Mouse (Mus musculus): ENCODE measurements at regions not wholly inside any gene's neighbourhood (a gene's known extent, or its start where the extent isn't known, plus 50 kb on each side); places are given as distances from the start of the nearest gene placed in this dataset.
A peak's percentile ranks its signal among the peaks of the same experiment; 100 is the strongest.

GRCm38 (mm10) chr16:24222759-24223526 is 170.4 kb upstream of the Lpp start:
- WGBS, result 86% methylated on average over 5 of the region's 5 CpGs
- no peaks in the 10 kb centered on the region for H3K27me3 ChIP-seq
- H3K9me3 ChIP-seq (replicated peaks), result no peaks in the 10 kb centered on the region
- peaks cover 7% of the 10 kb centered on the region for H3K4me1 ChIP-seq
- no peak for ATAC-seq
- H3K4me2 ChIP-seq, result no peak overlapping the region
- no peaks in the 10 kb centered on the region for H3K36me3 ChIP-seq (ENCODE audit: poor library complexity, severe bottlenecking)
- H3K9ac ChIP-seq, result no peak overlapping the region
- H3K4me3 ChIP-seq, result no peak overlapping the region
- no peak overlapping the region for H3K27ac ChIP-seq

- no peaks in the 10 kb centered on the region for H3K27me3 ChIP-seq
- no peaks in the 10 kb centered on the region for H3K36me3 ChIP-seq (ENCODE audit: poor library complexity, severe bottlenecking)
- no peak overlapping the region for H3K4me3 ChIP-seq
- no peak overlapping the region for H3K9ac ChIP-seq
- no peaks in the 10 kb centered on the region for H3K9me3 ChIP-seq (replicated peaks)
- WGBS, result 93% methylated on average over 3 of the region's 3 CpGs
- no peak for ATAC-seq
- H3K4me2 ChIP-seq, result no peak overlapping the region
- peaks cover 7% of the 10 kb centered on the region for H3K4me1 ChIP-seq
- no peak overlapping the region for H3K27ac ChIP-seq
Observed at GRCm38 (mm10) chr16:24221992-24222391, 171.3 kb upstream of the Lpp start.

- Histone ChIP-seq H3K4me1 (peaks cover 7% of the 10 kb centered on the region), H3K27me3 (no peaks in the 10 kb centered on the region), H3K4me2 (no peak overlapping the region), H3K4me3 (no peak overlapping the region), H3K9ac (no peak overlapping the region), H3K9me3 (replicated peaks) (no peaks in the 10 kb centered on the region), H3K27ac (no peak overlapping the region), H3K36me3 (ENCODE audit: poor library complexity, severe bottlenecking) (no peaks in the 10 kb centered on the region)
- 92% methylated on average over 3 of the region's 3 CpGs for WGBS
- ATAC-seq, result no peak
Observed at GRCm38 (mm10) chr16:24220613-24221012, 172.7 kb upstream of the Lpp start.

- no peak overlapping the region for H3K9ac ChIP-seq
- H3K36me3 ChIP-seq (ENCODE audit: poor library complexity, severe bottlenecking), result no peaks in the 10 kb centered on the region
- WGBS, result 88% methylated on average over 9 of the region's 9 CpGs
- no peak for ATAC-seq
- peaks cover 7% of the 10 kb centered on the region for H3K4me1 ChIP-seq
- H3K9me3 ChIP-seq (replicated peaks), result no peaks in the 10 kb centered on the region
- no peak overlapping the region for H3K4me3 ChIP-seq
- no peak overlapping the region for H3K4me2 ChIP-seq
- no peak overlapping the region for H3K27ac ChIP-seq
- no peaks in the 10 kb centered on the region for H3K27me3 ChIP-seq
Observed at GRCm38 (mm10) chr16:24219691-24220090, 173.6 kb upstream of the Lpp start.

GRCm38 (mm10) chr16:24218850-24219185 is 174.5 kb upstream of the Lpp start:
- WGBS, result 48% methylated on average over 4 of the region's 4 CpGs
- Histone ChIP-seq H3K27me3 (no peaks in the 10 kb centered on the region), H3K36me3 (ENCODE audit: poor library complexity, severe bottlenecking) (no peaks in the 10 kb centered on the region), H3K9ac (no peak overlapping the region), H3K4me1 (peaks cover 7% of the 10 kb centered on the region), H3K27ac (no peak overlapping the region), H3K4me2 (no peak overlapping the region), H3K9me3 (replicated peaks) (no peaks in the 10 kb centered on the region), H3K4me3 (no peak overlapping the region)
- ATAC-seq, result no peak

- Histone ChIP-seq H3K9me3 (replicated peaks) (no peaks in the 10 kb centered on the region), H3K4me2 (no peak overlapping the region), H3K9ac (no peak overlapping the region)
Observed at GRCm38 (mm10) chr16:24218162-24218849, 175.0 kb upstream of the Lpp start.

GRCm38 (mm10) chr16:24216828-24217227 is 176.5 kb upstream of the Lpp start:
- no peaks in the 10 kb centered on the region for H3K9me3 ChIP-seq (replicated peaks)
- no peak overlapping the region for H3K4me2 ChIP-seq
- H3K27me3 ChIP-seq, result no peaks in the 10 kb centered on the region
- H3K36me3 ChIP-seq (ENCODE audit: poor library complexity, severe bottlenecking), result no peaks in the 10 kb centered on the region
- H3K4me1 ChIP-seq, result peaks cover 7% of the 10 kb centered on the region
- 94% methylated on average over 5 of the region's 5 CpGs for WGBS
- no peak overlapping the region for H3K4me3 ChIP-seq
- H3K9ac ChIP-seq, result no peak overlapping the region
- no peak overlapping the region for H3K27ac ChIP-seq
- no peak for ATAC-seq

More at GRCm38 (mm10) chr16:24218162-24218849, 175.0 kb upstream of the Lpp start:
- H3K4me3 ChIP-seq, result no peak overlapping the region
- H3K27ac ChIP-seq, result peak overlapping the region; percentile 19; the same call in 1 of the 2 replicates
- ATAC-seq, result peak; percentile 76; the same call in 1 of the 2 replicates
- no peaks in the 10 kb centered on the region for H3K27me3 ChIP-seq
- no peaks in the 10 kb centered on the region for H3K36me3 ChIP-seq (ENCODE audit: poor library complexity, severe bottlenecking)
- 37% methylated on average over 14 of the region's 14 CpGs for WGBS
- peaks cover 7% of the 10 kb centered on the region for H3K4me1 ChIP-seq

GRCm38 (mm10) chr16:24215353-24215752 is 178.0 kb upstream of the Lpp start:
- no peaks in the 10 kb centered on the region for H3K27me3 ChIP-seq
- no peak overlapping the region for H3K4me2 ChIP-seq
- no peak overlapping the region for H3K27ac ChIP-seq
- H3K4me1 ChIP-seq, result peaks cover 7% of the 10 kb centered on the region
- ATAC-seq, result no peak
- 96% methylated on average over 8 of the region's 8 CpGs for WGBS
- H3K9me3 ChIP-seq (replicated peaks), result no peaks in the 10 kb centered on the region
- no peak overlapping the region for H3K9ac ChIP-seq
- H3K4me3 ChIP-seq, result no peak overlapping the region
- no peaks in the 10 kb centered on the region for H3K36me3 ChIP-seq (ENCODE audit: poor library complexity, severe bottlenecking)

GRCm38 (mm10) chr16:24213577-24213976 is 179.7 kb upstream of the Lpp start:
- no peaks in the 10 kb centered on the region for H3K9me3 ChIP-seq (replicated peaks)
- WGBS, result 83% methylated on average over 3 of the region's 3 CpGs

GRCm38 (mm10) chr16:24212702-24213101 is 180.6 kb upstream of the Lpp start:
- no peak overlapping the region for H3K4me3 ChIP-seq
- WGBS, result 86% methylated on average over 2 of the region's 2 CpGs
- no peaks in the 10 kb centered on the region for H3K9me3 ChIP-seq (replicated peaks)
- H3K4me2 ChIP-seq, result no peak overlapping the region
- H3K27ac ChIP-seq, result no peak overlapping the region
- no peak for ATAC-seq
- H3K27me3 ChIP-seq, result no peaks in the 10 kb centered on the region
- H3K9ac ChIP-seq, result no peak overlapping the region
- H3K4me1 ChIP-seq, result no peaks in the 10 kb centered on the region
- no peaks in the 10 kb centered on the region for H3K36me3 ChIP-seq (ENCODE audit: poor library complexity, severe bottlenecking)

More at GRCm38 (mm10) chr16:24213577-24213976, 179.7 kb upstream of the Lpp start:
- Histone ChIP-seq H3K36me3 (ENCODE audit: poor library complexity, severe bottlenecking) (no peaks in the 10 kb centered on the region), H3K9ac (no peak overlapping the region), H3K4me2 (no peak overlapping the region), H3K4me1 (peaks cover 7% of the 10 kb centered on the region), H3K4me3 (no peak overlapping the region), H3K27ac (no peak overlapping the region), H3K27me3 (no peaks in the 10 kb centered on the region)
- no peak for ATAC-seq

GRCm38 (mm10) chr16:24211588-24211987 is 181.7 kb upstream of the Lpp start:
- ATAC-seq, result no peak
- Histone ChIP-seq H3K9me3 (replicated peaks) (no peaks in the 10 kb centered on the region), H3K27me3 (no peaks in the 10 kb centered on the region), H3K36me3 (ENCODE audit: poor library complexity, severe bottlenecking) (no peaks in the 10 kb centered on the region), H3K4me3 (no peak overlapping the region), H3K4me1 (no peaks in the 10 kb centered on the region), H3K9ac (no peak overlapping the region), H3K27ac (no peak overlapping the region), H3K4me2 (no peak overlapping the region)
- WGBS, result 59% methylated on average over 1 of the region's 1 CpGs

- WGBS, result 89% methylated on average over 2 of the region's 2 CpGs
- H3K4me3 ChIP-seq, result no peak overlapping the region
- H3K27ac ChIP-seq, result no peak overlapping the region
- no peaks in the 10 kb centered on the region for H3K36me3 ChIP-seq (ENCODE audit: poor library complexity, severe bottlenecking)
- no peaks in the 10 kb centered on the region for H3K9me3 ChIP-seq (replicated peaks)
- H3K27me3 ChIP-seq, result no peaks in the 10 kb centered on the region
- no peak for ATAC-seq
- H3K4me2 ChIP-seq, result no peak overlapping the region
- H3K4me1 ChIP-seq, result no peaks in the 10 kb centered on the region
- H3K9ac ChIP-seq, result no peak overlapping the region
Observed at GRCm38 (mm10) chr16:24208876-24209275, 184.4 kb upstream of the Lpp start.

Data from forebrain, embryonic 13.5 days (tissue).